ENCODE assay signal across 32 mouse cellular contexts in genomic region chr5:50921599-50921998, GRCm38 (mm10).
"Had no signal": no experiment of that assay in that cellular context is flagged by ENCODE, and none has a peak within 500 bp of the region (broad histone marks: within the 10 kb centered on the region; RNA-seq: fewer than 3 reads in every experiment).

No protein-coding gene starts in this region.

- H3K36me3 ChIP-seq: heart, embryonic 10.5 days; heart, embryonic 12.5 days; heart, embryonic 13.5 days; heart, embryonic 15.5 days; hindbrain, embryonic 10.5 days; hindbrain, embryonic 12.5 days; hindbrain, embryonic 13.5 days; hindbrain, embryonic 15.5 days; kidney, embryonic 15.5 days had no signal

- H3K4me1 ChIP-seq: heart, embryonic 10.5 days; heart, embryonic 12.5 days; heart, embryonic 13.5 days; heart, embryonic 15.5 days; hindbrain, embryonic 10.5 days; hindbrain, embryonic 12.5 days; hindbrain, embryonic 13.5 days; hindbrain, embryonic 15.5 days; kidney, embryonic 15.5 days had no signal

- H3K4me3 ChIP-seq: heart, embryonic 10.5 days; heart, embryonic 12.5 days; heart, embryonic 13.5 days; heart, embryonic 15.5 days; hindbrain, embryonic 10.5 days; hindbrain, embryonic 12.5 days; hindbrain, embryonic 13.5 days; hindbrain, embryonic 15.5 days; kidney, embryonic 15.5 days; layer of hippocampus, adult 2 months; left cerebral cortex, adult 2 months had no signal

- H3K4me2 ChIP-seq: heart, embryonic 11.5 days; heart, embryonic 12.5 days; heart, embryonic 13.5 days; heart, embryonic 15.5 days; hindbrain, embryonic 12.5 days; hindbrain, embryonic 13.5 days; hindbrain, embryonic 14.5 days; hindbrain, embryonic 15.5 days; kidney, embryonic 15.5 days had no signal

- H3K27ac ChIP-seq: heart, embryonic 10.5 days; heart, embryonic 13.5 days; heart, embryonic 15.5 days; hindbrain, embryonic 10.5 days; hindbrain, embryonic 12.5 days; hindbrain, embryonic 13.5 days; hindbrain, embryonic 14.5 days; hindbrain, embryonic 15.5 days; hindbrain, postnatal 0 days; kidney, embryonic 15.5 days; kidney, postnatal 0 days; layer of hippocampus, adult 2 months; left cerebral cortex, adult 2 months had no signal

- H3K9me3 ChIP-seq: heart, embryonic 10.5 days; heart, embryonic 12.5 days; heart, embryonic 13.5 days; heart, embryonic 15.5 days; hindbrain, embryonic 10.5 days; hindbrain, embryonic 12.5 days; hindbrain, embryonic 13.5 days; hindbrain, embryonic 15.5 days; kidney, embryonic 15.5 days had no signal

- DNase-seq: heart, postnatal 10 days; heart, postnatal 14 days; heart, postnatal 36 days; kidney, adult 11 months; kidney, adult 18-20 months; kidney, adult 2 months; kidney, adult 8-10 months; kidney, adult 9 months; kidney, postnatal 10 days; kidney, postnatal 14 days; kidney, postnatal 25 days; kidney, postnatal 36 days; kidney, postnatal 4 days; layer of hippocampus, adult 9-11 months; layer of hippocampus, postnatal 36 days had no signal

- H3K27me3 ChIP-seq: heart, embryonic 12.5 days; heart, embryonic 13.5 days; heart, embryonic 15.5 days; hindbrain, embryonic 12.5 days; hindbrain, embryonic 13.5 days; hindbrain, embryonic 15.5 days; kidney, embryonic 15.5 days had no signal

- H3K9ac ChIP-seq: heart, embryonic 12.5 days; heart, embryonic 13.5 days; heart, embryonic 15.5 days; hindbrain, embryonic 12.5 days; hindbrain, embryonic 13.5 days; hindbrain, embryonic 14.5 days; hindbrain, embryonic 15.5 days; kidney, embryonic 15.5 days had no signal

- ATAC-seq: hindbrain, embryonic 16.5 days; hindbrain, postnatal 0 days; inflammation-experienced regulatory T-cells, adult 6 months had no signal
